Comparison of ENCODE assay signal across 8 mouse cellular contexts in the genomic region with DNA sequence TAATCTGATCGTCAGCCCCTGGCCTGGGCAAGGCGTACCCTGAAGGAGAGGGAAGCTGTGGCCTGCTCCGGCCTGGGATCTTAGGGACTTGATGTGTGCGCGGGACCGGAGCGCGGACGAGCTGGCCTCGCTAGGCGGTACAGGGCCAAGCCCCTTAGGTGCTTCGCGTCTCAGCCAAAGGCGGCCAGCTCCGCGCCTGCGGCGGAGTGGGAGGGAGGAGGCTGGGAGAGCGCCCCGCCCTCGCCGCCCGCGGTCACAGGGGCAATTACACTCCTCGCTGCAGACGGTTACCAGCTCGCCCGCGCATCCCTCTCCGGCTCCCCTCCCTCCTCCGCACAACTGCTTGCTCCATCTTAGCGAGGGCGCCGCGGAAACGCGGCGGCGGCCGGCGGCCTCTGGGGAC.
DNase-seq lines count a peak whose midpoint lies in the region; ATAC-seq and TF ChIP-seq lines count a peak whose summit lies in the region.

No protein-coding gene starts in this region.

- under 1% methylated on average over 26 of the region's 41 CpGs for WGBS in hindbrain, embryonic 16.5 days
- WGBS in limb, embryonic 15.5 days = 4% methylated on average over 26 of the region's 41 CpGs
- WGBS in midbrain, embryonic 16.5 days = under 1% methylated on average over 22 of the region's 41 CpGs
- WGBS in spleen, adult 2 months = 5% methylated on average over 39 of the region's 41 CpGs

- H3K4me1 ChIP-seq in hindbrain, embryonic 16.5 days (ENCODE audit: control insufficient read depth, insufficient read depth, low read depth, low read length) = peaks cover 8% of the 10 kb centered on the region
- H3K4me1 ChIP-seq in limb, embryonic 15.5 days = peaks cover 44% of the 10 kb centered on the region
- peaks cover 19% of the 10 kb centered on the region for H3K4me1 ChIP-seq in midbrain, embryonic 16.5 days (ENCODE audit: control insufficient read depth, insufficient read depth, low read length)
- H3K4me1 ChIP-seq in spleen, adult 2 months (ENCODE audit: control insufficient read depth, insufficient read depth, insufficient read length) = peaks cover 11% of the 10 kb centered on the region; the same call in 1 of the 2 replicates

- peaks cover 4% of the 10 kb centered on the region; the same call in 1 of the 2 replicates for H3K27me3 ChIP-seq in hindbrain, embryonic 16.5 days (replicated peaks; ENCODE audit: control insufficient read depth, insufficient read depth, low read length)
- peaks cover 73% of the 10 kb centered on the region for H3K27me3 ChIP-seq in limb, embryonic 15.5 days
- H3K27me3 ChIP-seq in midbrain, embryonic 16.5 days (ENCODE audit: control insufficient read depth, insufficient read depth, low read depth, low read length) = peaks cover 18% of the 10 kb centered on the region
- H3K27me3 ChIP-seq in spleen, adult 2 months (ENCODE audit: control insufficient read depth, insufficient read depth, low read length) = no peaks in the 10 kb centered on the region

- peak overlapping the region; percentile 62 for H3K9ac ChIP-seq in hindbrain, embryonic 16.5 days (ENCODE audit: low read depth, low read length)
- H3K9ac ChIP-seq in limb, embryonic 15.5 days = no peak overlapping the region
- H3K9ac ChIP-seq in midbrain, embryonic 16.5 days (ENCODE audit: low read depth, low read length) = peak overlapping the region; percentile 61

- DNase-seq in cerebellum, adult 11 months = peak; percentile 28
- DNase-seq in cerebellum, adult 8-10 months = no peak
- peak; percentile 56 to 66 for DNase-seq in cerebellum, postnatal 10 days
- DNase-seq in gastrocnemius, adult 8-10 months (ENCODE audit: low spot score in 2 of 2) = peak; percentile 33 to 61
- peak in 1 of 2 experiments; percentile 51 for DNase-seq in spleen, adult 2 months (ENCODE audit: low read depth in 1 of 2, low spot score in 2 of 2)

- peak; percentile 80 for ATAC-seq in hindbrain, embryonic 16.5 days
- ATAC-seq in limb, embryonic 15.5 days (ENCODE audit: insufficient number of reproducible peaks, low FRiP score, low TSS enrichment, low read depth) = peak; percentile 46; the same call in 1 of the 2 replicates
- peak; percentile 77 for ATAC-seq in midbrain, embryonic 16.5 days

- no peak overlapping the region for H3K27ac ChIP-seq in hindbrain, embryonic 16.5 days (ENCODE audit: low read depth, low read length)
- peak overlapping the region; percentile 57; the same call in 1 of the 2 replicates for H3K27ac ChIP-seq in limb, embryonic 15.5 days
- peak overlapping the region; percentile 22; the same call in 1 of the 2 replicates for H3K27ac ChIP-seq in midbrain, embryonic 16.5 days (ENCODE audit: low read length)
- H3K27ac ChIP-seq in spleen, adult 2 months (ENCODE audit: insufficient read depth, low read length) = no peak overlapping the region

- H3K4me2 ChIP-seq in hindbrain, embryonic 16.5 days (ENCODE audit: low read length) = peak overlapping the region; percentile 70
- peak overlapping the region; percentile 65 for H3K4me2 ChIP-seq in limb, embryonic 15.5 days
- H3K4me2 ChIP-seq in midbrain, embryonic 16.5 days (ENCODE audit: low read length) = peak overlapping the region; percentile 63

- TF ChIP-seq POLR2A in spleen, adult 2 months (IDR thresholded peaks at IDR 0.05; ENCODE audit: low read depth, low read length) = no peak

- peak overlapping the region; percentile 38 for H3K4me3 ChIP-seq in hindbrain, embryonic 16.5 days (ENCODE audit: low read length)
- peak overlapping the region; percentile 35 for H3K4me3 ChIP-seq in limb, embryonic 15.5 days
- H3K4me3 ChIP-seq in midbrain, embryonic 16.5 days (ENCODE audit: low read depth, low read length) = peak overlapping the region; percentile 34
- peak overlapping the region; percentile 47; the same call in 1 of the 2 replicates for H3K4me3 ChIP-seq in spleen, adult 2 months (ENCODE audit: extremely low read depth, insufficient read depth, insufficient read length)

- no peak for TF ChIP-seq CTCF in spleen, adult 2 months (IDR thresholded peaks at IDR 0.05; ENCODE audit: extremely low read depth, insufficient read depth, insufficient read length, insufficient replicate concordance)

- H3K9me3 ChIP-seq in hindbrain, embryonic 16.5 days (ENCODE audit: control insufficient read depth, low read length) = no peaks in the 10 kb centered on the region
- no peaks in the 10 kb centered on the region for H3K9me3 ChIP-seq in limb, embryonic 15.5 days
- no peaks in the 10 kb centered on the region for H3K9me3 ChIP-seq in midbrain, embryonic 16.5 days (replicated peaks; ENCODE audit: control insufficient read depth, low read length, poor library complexity, severe bottlenecking)

- H3K36me3 ChIP-seq in hindbrain, embryonic 16.5 days (ENCODE audit: control insufficient read depth, insufficient read depth, low read length) = no peaks in the 10 kb centered on the region
- no peaks in the 10 kb centered on the region for H3K36me3 ChIP-seq in limb, embryonic 15.5 days
- no peaks in the 10 kb centered on the region for H3K36me3 ChIP-seq in midbrain, embryonic 16.5 days (ENCODE audit: control insufficient read depth, insufficient read depth, low read length)
- H3K36me3 ChIP-seq in spleen, adult 2 months (ENCODE audit: control insufficient read depth, insufficient read depth, low read length) = no peaks in the 10 kb centered on the region

Comparison
In these comparisons a context has a peak if more than half of its experiments do, and no peak if none do; other contexts are left out.
1. H3K27ac ChIP-seq: peak in limb, embryonic 15.5 days (single experiment) and midbrain, embryonic 16.5 days (single experiment); none in hindbrain, embryonic 16.5 days (single experiment) and spleen, adult 2 months (single experiment).
2. Peak in every context shown above with its lines, with median percentiles within 50 percentile points of each other: ATAC-seq, H3K4me2 ChIP-seq and H3K4me3 ChIP-seq.